In the genomic region with DNA sequence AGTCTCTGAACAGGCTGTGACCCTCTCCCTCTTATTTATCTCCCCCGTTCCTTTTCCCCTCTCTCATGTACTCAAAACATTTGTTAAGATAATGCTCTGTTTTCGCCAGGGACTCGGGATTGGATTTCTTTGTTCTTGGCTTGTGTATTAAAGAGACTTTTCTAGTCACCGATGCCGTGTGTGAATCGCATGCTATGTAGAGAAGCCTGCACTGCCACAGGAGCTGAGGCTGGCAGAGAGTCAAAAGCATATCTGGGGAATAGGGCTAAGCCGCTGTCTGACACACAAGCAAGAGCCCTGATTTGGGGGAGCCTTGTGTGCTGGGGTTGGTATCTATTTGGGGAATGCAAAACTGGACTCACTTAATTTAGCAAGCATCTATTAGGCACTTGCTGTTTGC, we compare ENCODE assay signal across 17 mouse cellular contexts.
DNase-seq lines count a peak whose midpoint lies in the region; ATAC-seq and TF ChIP-seq lines count a peak whose summit lies in the region.
"Had no signal": no experiment of that assay in that cellular context is flagged by ENCODE, and none has a peak within 500 bp of the region (broad histone marks: within the 10 kb centered on the region; RNA-seq: fewer than 3 reads in every experiment).

No protein-coding gene starts in this region.

- DNase-seq in forebrain, embryonic 14.5 days (ENCODE audit: low spot score): peak; percentile 54
- DNase-seq in hindbrain, postnatal 0 days (ENCODE audit: low spot score): peak; percentile 33
- no peak for DNase-seq in midbrain, embryonic 11.5 days (ENCODE audit: low spot score, missing footprints)
- DNase-seq in thymus, postnatal 0 days (ENCODE audit: low spot score): no peak
- DNase-seq: adrenal gland, adult 2 months; adrenal gland, postnatal 25 days; cerebellum, adult 8-10 months; cerebellum, postnatal 25 days; gastrocnemius, postnatal 36 days; heart, postnatal 36 days; kidney, adult 11 months had no signal

- no peak overlapping the region for H3K27ac ChIP-seq in forebrain, embryonic 14.5 days (ENCODE audit: low read depth, low read length)
- no peak overlapping the region for H3K27ac ChIP-seq in forebrain, embryonic 16.5 days (ENCODE audit: low read length)
- no peak overlapping the region for H3K27ac ChIP-seq in hindbrain, postnatal 0 days
- no peak overlapping the region for H3K27ac ChIP-seq in hindbrain, embryonic 12.5 days
- H3K27ac ChIP-seq in midbrain, embryonic 15.5 days: peak overlapping the region; percentile 59
- no peak overlapping the region for H3K27ac ChIP-seq in midbrain, embryonic 11.5 days (ENCODE audit: low read depth, low read length)
- H3K27ac ChIP-seq: embryonic facial prominence, embryonic 13.5 days; heart, embryonic 13.5 days; hindbrain, embryonic 15.5 days had no signal

- no peaks in the 10 kb centered on the region for H3K36me3 ChIP-seq in forebrain, embryonic 14.5 days (ENCODE audit: control insufficient read depth, insufficient read depth, low read length)
- no peaks in the 10 kb centered on the region for H3K36me3 ChIP-seq in forebrain, embryonic 16.5 days (ENCODE audit: control insufficient read depth, insufficient read depth)
- H3K36me3 ChIP-seq in hindbrain, postnatal 0 days (ENCODE audit: insufficient read depth, low read length): no peaks in the 10 kb centered on the region
- no peaks in the 10 kb centered on the region for H3K36me3 ChIP-seq in hindbrain, embryonic 12.5 days
- H3K36me3 ChIP-seq in midbrain, embryonic 15.5 days (replicated peaks): no peaks in the 10 kb centered on the region
- H3K36me3 ChIP-seq in midbrain, embryonic 11.5 days (ENCODE audit: control insufficient read depth, insufficient read depth, low read length): no peaks in the 10 kb centered on the region
- H3K36me3 ChIP-seq: embryonic facial prominence, embryonic 13.5 days; heart, embryonic 13.5 days; hindbrain, embryonic 15.5 days had no signal

- H3K4me2 ChIP-seq in forebrain, embryonic 14.5 days (ENCODE audit: low read length): no peak overlapping the region
- H3K4me2 ChIP-seq in forebrain, embryonic 16.5 days (ENCODE audit: low read length): no peak overlapping the region
- no peak overlapping the region for H3K4me2 ChIP-seq in hindbrain, postnatal 0 days (ENCODE audit: low read depth, low read length)
- H3K4me2 ChIP-seq in hindbrain, embryonic 12.5 days (replicated peaks): no peak overlapping the region
- no peak overlapping the region for H3K4me2 ChIP-seq in midbrain, embryonic 15.5 days
- H3K4me2 ChIP-seq in midbrain, embryonic 11.5 days: no peak overlapping the region
- H3K4me2 ChIP-seq: embryonic facial prominence, embryonic 13.5 days; heart, embryonic 13.5 days; hindbrain, embryonic 15.5 days had no signal

- H3K4me3 ChIP-seq in forebrain, embryonic 14.5 days (ENCODE audit: low read depth, low read length): no peak overlapping the region
- no peak overlapping the region for H3K4me3 ChIP-seq in forebrain, embryonic 16.5 days (replicated peaks; ENCODE audit: low read length)
- no peak overlapping the region for H3K4me3 ChIP-seq in hindbrain, postnatal 0 days (ENCODE audit: low read length)
- no peak overlapping the region for H3K4me3 ChIP-seq in hindbrain, embryonic 12.5 days
- no peak overlapping the region for H3K4me3 ChIP-seq in midbrain, embryonic 15.5 days
- H3K4me3 ChIP-seq in midbrain, embryonic 11.5 days (ENCODE audit: low read depth, low read length): no peak overlapping the region
- H3K4me3 ChIP-seq: embryonic facial prominence, embryonic 13.5 days; heart, embryonic 13.5 days; hindbrain, embryonic 15.5 days had no signal

- 53% methylated on average over 7 of the region's 7 CpGs for WGBS in forebrain, embryonic 14.5 days
- 20% methylated on average over 7 of the region's 7 CpGs for WGBS in forebrain, embryonic 16.5 days
- WGBS in hindbrain, postnatal 0 days: 37% methylated on average over 7 of the region's 7 CpGs
- 76% methylated on average over 7 of the region's 7 CpGs for WGBS in hindbrain, embryonic 12.5 days
- 37% methylated on average over 7 of the region's 7 CpGs for WGBS in midbrain, embryonic 15.5 days
- 80% methylated on average over 7 of the region's 7 CpGs for WGBS in midbrain, embryonic 11.5 days

- no peak for ATAC-seq in forebrain, embryonic 14.5 days
- ATAC-seq in forebrain, embryonic 16.5 days: no peak
- ATAC-seq in hindbrain, postnatal 0 days: no peak
- ATAC-seq in hindbrain, embryonic 12.5 days (ENCODE audit: low FRiP score): no peak
- no peak for ATAC-seq in midbrain, embryonic 15.5 days (replicated peaks)
- ATAC-seq in midbrain, embryonic 11.5 days (ENCODE audit: low FRiP score): no peak

- no peak overlapping the region for H3K9ac ChIP-seq in forebrain, embryonic 14.5 days (ENCODE audit: low read length)
- H3K9ac ChIP-seq in forebrain, embryonic 16.5 days (replicated peaks; ENCODE audit: low read depth, low read length): no peak overlapping the region
- H3K9ac ChIP-seq in hindbrain, postnatal 0 days (replicated peaks; ENCODE audit: low read length): no peak overlapping the region
- H3K9ac ChIP-seq in hindbrain, embryonic 12.5 days: no peak overlapping the region
- no peak overlapping the region for H3K9ac ChIP-seq in midbrain, embryonic 15.5 days
- no peak overlapping the region for H3K9ac ChIP-seq in midbrain, embryonic 11.5 days (ENCODE audit: low read length)
- H3K9ac ChIP-seq: embryonic facial prominence, embryonic 13.5 days; heart, embryonic 13.5 days; hindbrain, embryonic 15.5 days had no signal

- no peak for TF ChIP-seq CTCF in hindbrain, postnatal 0 days (IDR thresholded peaks at IDR 0.05; ENCODE audit: low read depth)

- no peaks in the 10 kb centered on the region for H3K9me3 ChIP-seq in forebrain, embryonic 14.5 days (replicated peaks; ENCODE audit: control insufficient read depth, low read length)
- no peaks in the 10 kb centered on the region for H3K9me3 ChIP-seq in forebrain, embryonic 16.5 days (ENCODE audit: control insufficient read depth, low read length)
- H3K9me3 ChIP-seq in hindbrain, postnatal 0 days (ENCODE audit: low read length): no peaks in the 10 kb centered on the region
- no peaks in the 10 kb centered on the region for H3K9me3 ChIP-seq in hindbrain, embryonic 12.5 days (replicated peaks)
- H3K9me3 ChIP-seq in midbrain, embryonic 15.5 days: no peaks in the 10 kb centered on the region
- no peaks in the 10 kb centered on the region for H3K9me3 ChIP-seq in midbrain, embryonic 11.5 days (ENCODE audit: control insufficient read depth, low read length)
- H3K9me3 ChIP-seq: embryonic facial prominence, embryonic 13.5 days; heart, embryonic 13.5 days; hindbrain, embryonic 15.5 days had no signal

- 0 out of 2 replicates have a peak, but pooled peaks cover 2% of the 10 kb centered on the region for H3K4me1 ChIP-seq in forebrain, embryonic 14.5 days (ENCODE audit: control insufficient read depth, insufficient read depth, low read length)
- peaks cover 8% of the 10 kb centered on the region for H3K4me1 ChIP-seq in forebrain, embryonic 16.5 days (replicated peaks; ENCODE audit: control insufficient read depth, insufficient read depth, low read length)
- no peaks in the 10 kb centered on the region for H3K4me1 ChIP-seq in hindbrain, postnatal 0 days (ENCODE audit: insufficient read depth, low read length)
- peaks cover 3% of the 10 kb centered on the region; the same call in 1 of the 2 replicates for H3K4me1 ChIP-seq in hindbrain, embryonic 12.5 days
- H3K4me1 ChIP-seq in midbrain, embryonic 15.5 days: peaks cover 4% of the 10 kb centered on the region
- H3K4me1 ChIP-seq in midbrain, embryonic 11.5 days (ENCODE audit: control insufficient read depth, insufficient read depth, low read length): no peaks in the 10 kb centered on the region

- H3K27me3 ChIP-seq in forebrain, embryonic 14.5 days (replicated peaks; ENCODE audit: control insufficient read depth, insufficient read depth, low read length): no peaks in the 10 kb centered on the region
- H3K27me3 ChIP-seq in forebrain, embryonic 16.5 days (replicated peaks; ENCODE audit: control insufficient read depth, insufficient read depth, low read length): no peaks in the 10 kb centered on the region
- H3K27me3 ChIP-seq in hindbrain, postnatal 0 days (ENCODE audit: insufficient read depth, low read length): no peaks in the 10 kb centered on the region
- H3K27me3 ChIP-seq in hindbrain, embryonic 12.5 days: no peaks in the 10 kb centered on the region
- H3K27me3 ChIP-seq in midbrain, embryonic 15.5 days (replicated peaks): no peaks in the 10 kb centered on the region
- no peaks in the 10 kb centered on the region for H3K27me3 ChIP-seq in midbrain, embryonic 11.5 days (ENCODE audit: control insufficient read depth, insufficient read depth, low read length)
- H3K27me3 ChIP-seq: embryonic facial prominence, embryonic 13.5 days; heart, embryonic 13.5 days; hindbrain, embryonic 15.5 days had no signal

Comparison
In these comparisons a context has a peak if more than half of its experiments do, and no peak if none do; other contexts are left out.
1. DNase-seq: peak in forebrain, embryonic 14.5 days (single experiment) and hindbrain, postnatal 0 days (single experiment); none in midbrain, embryonic 11.5 days (single experiment) and thymus, postnatal 0 days (single experiment).